Mouse (Mus musculus): ENCODE measurements around the gene Rcn3. TPM values are rescaled to one million over a fixed set of nuclear protein-coding genes. Genes with fewer than 3 reads are reported as not detected.
"Not testable (repeated sequence)": the region's sequence is repeated elsewhere in the genome, so short reads cannot be mapped to it uniquely, and the experiment has no call there.

The Rcn3 gene
- total RNA-seq, 2 experiments from 2014 or later, result 76.5 to 83.4 TPM

DNA sequence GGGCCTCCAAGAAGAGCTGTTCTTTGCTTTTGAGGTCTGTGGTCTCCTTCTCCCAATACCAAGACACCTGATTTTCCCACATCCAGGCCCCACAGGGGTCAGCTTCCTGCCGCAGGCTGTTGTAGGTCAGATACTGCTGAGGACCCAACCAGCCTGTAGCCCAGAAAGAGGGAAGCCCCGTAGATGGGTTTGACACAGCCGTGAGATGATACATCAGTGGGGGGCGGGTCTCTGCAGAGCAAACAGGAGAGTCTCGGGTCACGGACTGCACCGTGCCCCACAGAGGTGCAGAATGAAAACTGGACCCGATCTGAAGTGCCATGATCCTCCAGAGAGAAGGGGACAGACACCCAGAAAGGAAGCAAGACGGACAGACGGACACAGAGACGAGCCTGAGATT lies 10.4 kb upstream of the Rcn3 start:
- intact Hi-C loops (cut with DNase I), result no loop called here

DNA sequence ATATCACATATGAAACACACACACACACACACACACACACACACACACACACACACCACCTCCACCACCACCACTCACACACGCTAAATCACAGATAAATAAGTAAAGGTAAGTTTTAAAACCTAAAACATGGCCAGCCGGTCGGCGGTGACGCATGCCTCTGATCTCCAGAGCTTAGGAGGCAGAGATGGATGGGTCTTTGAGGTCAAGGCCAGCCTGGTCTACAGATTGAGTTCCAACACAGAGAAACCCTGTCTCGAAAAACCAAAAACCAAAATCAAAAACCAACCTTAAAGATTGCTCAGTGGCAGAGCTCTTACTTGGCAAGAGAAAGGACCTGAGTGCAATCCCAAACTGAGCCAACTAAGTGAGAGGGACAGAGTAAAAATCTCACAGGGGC lies 8.0 kb upstream of the Rcn3 start:
- DNase-seq, result no peak
- intact Hi-C loops (cut with DNase I), result no loop called here

More for the DNA sequence above, 10.4 kb upstream of the Rcn3 start:
- DNase-seq, result no peak

DNA sequence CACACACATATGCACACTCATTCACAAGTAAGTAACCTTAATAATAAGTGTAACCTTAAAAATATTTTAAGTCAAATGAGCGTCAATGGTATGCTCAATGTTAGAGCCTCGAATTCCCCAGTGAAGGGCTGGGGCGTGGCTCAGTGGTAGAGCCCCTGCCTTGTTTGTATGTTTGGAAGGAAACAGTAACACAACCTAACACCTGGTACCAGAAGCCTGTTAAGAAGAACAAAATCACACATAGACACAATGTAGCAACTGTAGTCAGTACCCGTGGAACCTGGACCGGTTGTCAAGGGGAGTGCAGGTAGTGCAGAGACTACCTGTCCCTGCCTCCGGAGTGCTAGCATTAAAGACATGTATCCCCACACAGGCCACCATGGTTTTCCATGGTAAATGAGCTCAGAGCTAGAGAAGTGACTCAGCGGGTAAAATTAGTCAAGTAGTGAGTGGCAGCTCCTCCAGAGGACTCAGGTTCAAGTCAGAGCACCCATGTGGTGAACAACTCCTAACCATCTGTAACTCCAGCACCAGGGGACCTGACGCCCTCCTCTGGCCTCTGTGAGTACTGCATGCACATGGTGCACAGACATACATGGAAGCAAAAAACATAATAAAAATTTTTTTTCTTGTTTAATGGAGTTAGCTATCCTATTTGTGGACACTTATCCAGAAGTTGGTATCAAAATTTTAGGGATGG lies 6.7 kb upstream of the Rcn3 start:
- intact Hi-C loops (cut with DNase I), result no loop called here
- peak in 1 of 2 experiments; percentile 37 for DNase-seq

DNA sequence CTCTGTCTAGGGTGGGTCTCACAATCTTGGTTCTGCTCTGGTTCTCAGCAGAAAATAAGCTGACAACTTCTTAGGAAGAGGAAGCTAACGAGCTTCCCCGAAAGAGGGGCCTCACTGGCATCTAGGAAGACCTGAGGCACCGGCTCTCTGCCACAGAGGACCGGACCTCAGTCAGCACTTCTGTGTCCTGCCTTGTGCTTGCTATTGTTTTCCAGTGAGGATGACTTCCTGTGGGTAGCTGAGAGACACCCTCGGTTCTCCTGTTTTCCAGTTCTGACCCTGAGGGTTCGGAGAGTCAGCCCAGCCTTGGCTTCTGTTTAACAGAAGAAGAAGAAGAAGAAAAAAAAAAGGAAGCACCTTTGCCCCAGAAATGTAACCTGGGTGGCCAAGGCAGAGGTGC lies 5.5 kb upstream of the Rcn3 start:
- intact Hi-C loops (cut with DNase I), result no loop called here
- no peak for DNase-seq

DNA sequence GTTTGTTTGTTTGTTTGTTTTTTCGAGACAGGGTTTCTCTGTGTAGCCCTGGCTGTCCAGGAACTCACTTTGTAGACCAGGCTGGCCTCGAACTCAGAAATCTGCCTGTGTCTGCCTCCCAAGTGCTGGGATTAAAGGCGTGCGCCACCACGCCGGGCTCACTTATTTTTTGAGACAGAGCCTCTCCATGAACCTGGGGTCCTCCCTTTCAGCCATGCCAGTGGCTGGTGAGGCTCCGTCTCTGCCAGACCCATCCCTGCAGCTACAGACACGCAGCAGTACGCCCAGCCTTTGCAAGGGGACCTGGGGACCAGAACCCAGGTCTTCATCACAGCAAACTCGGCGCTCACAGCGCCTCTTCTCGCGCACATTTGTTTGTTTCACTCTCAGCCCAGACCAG lies 3.9 kb upstream of the Rcn3 start:
- intact Hi-C loops (cut with DNase I); DNase-seq: not testable (repeated sequence)

DNA sequence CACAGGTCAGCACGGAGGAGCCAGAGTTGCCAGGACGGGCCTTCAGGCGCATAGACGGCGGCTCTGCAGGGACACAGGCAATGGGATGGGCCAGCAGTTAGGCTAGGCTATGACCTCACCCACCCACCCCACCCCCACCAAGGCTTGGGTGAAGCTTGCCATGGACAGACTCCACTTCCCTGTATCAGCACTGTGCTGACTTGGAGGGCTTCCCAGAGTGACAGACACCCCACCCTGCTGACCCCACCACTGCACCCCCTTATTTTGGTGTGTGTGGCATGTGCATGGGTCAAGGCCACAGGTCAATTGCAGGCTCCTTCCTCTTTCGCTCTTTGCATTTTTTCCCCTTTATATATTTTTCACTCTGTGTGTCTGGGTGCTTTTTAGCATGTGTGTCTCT lies 3.3 kb upstream of the Rcn3 start:
- peak in 1 of 2 experiments; percentile 38 for DNase-seq
- intact Hi-C loops (cut with DNase I), result no loop called here

DNA sequence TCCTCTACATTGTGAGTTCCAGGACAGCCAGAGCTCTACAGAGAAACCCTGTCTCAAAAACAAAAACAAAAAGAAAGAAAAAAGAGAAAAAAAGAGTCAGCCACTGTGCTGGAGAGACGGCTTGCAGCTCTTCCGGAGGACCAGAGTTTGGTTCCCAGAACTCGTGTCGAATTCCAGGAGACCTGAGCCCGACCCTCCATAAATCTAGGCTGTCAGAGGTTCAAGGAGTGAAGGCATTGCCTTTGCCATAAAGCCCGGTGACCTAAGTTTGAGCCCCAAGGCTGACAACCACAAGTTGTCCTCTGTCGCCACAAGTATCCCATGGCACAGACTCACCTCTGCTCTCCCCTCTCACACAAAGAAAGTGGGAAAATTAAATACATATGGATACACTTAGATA lies 2.1 kb upstream of the Rcn3 start:
- intact Hi-C loops (cut with DNase I), result no loop called here
- DNase-seq, result no peak

DNA sequence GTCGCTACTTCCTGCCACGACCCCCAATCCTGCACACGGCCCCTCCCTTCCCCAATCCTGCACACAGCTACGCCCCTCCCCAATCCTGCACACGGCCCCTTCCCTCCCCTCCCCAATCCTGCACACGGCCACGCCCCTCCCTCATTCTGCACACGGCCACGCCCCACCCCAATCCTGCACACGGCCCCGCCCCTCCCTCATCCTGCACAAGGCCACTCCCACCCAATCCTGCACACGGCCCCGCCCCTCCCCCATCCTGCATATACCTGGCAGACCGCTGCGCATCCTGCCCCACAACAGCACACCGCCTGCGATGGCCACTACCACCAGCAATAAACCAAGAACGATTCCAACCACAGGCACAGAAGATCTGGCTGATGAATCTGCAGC lies 1.5 kb upstream of the Rcn3 start:
- DNase-seq, result no peak
- intact Hi-C loops (cut with DNase I), result no loop called here

DNA sequence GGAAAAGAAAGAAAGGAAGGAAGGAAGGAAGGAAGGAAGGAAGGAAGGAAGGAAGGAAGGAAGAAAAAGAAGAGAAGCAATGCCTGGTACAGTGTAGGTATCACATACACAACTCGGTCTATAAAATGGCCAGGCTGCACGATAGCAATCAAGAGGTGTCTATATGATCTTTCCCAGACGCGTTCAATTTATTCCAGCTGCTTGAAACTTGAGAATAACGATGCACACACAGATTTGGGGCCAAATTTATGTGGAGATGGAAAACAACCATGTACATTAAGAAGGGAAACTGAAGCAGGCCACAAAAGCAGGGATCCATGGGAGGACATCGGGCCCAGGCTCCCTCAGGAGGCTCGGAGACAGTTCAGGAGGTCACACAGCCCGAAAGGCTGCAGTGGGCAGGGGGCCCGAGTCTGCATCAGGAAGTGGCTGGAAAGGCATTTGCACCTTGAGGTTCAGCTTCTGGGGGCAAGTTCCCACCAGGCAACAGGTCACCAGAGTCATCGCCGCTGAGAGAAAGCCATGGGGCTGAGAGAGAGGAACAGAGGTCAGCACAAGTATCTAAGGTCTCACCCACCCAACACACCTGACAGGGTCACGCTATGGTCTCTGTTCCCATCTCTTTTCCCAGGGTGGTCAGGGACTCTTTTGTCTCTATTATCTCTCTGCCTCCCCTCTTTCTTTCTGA lies 951 bp upstream of the Rcn3 start:
- DNase-seq, result no peak
- intact Hi-C loops (cut with DNase I), result no loop called here

DNA sequence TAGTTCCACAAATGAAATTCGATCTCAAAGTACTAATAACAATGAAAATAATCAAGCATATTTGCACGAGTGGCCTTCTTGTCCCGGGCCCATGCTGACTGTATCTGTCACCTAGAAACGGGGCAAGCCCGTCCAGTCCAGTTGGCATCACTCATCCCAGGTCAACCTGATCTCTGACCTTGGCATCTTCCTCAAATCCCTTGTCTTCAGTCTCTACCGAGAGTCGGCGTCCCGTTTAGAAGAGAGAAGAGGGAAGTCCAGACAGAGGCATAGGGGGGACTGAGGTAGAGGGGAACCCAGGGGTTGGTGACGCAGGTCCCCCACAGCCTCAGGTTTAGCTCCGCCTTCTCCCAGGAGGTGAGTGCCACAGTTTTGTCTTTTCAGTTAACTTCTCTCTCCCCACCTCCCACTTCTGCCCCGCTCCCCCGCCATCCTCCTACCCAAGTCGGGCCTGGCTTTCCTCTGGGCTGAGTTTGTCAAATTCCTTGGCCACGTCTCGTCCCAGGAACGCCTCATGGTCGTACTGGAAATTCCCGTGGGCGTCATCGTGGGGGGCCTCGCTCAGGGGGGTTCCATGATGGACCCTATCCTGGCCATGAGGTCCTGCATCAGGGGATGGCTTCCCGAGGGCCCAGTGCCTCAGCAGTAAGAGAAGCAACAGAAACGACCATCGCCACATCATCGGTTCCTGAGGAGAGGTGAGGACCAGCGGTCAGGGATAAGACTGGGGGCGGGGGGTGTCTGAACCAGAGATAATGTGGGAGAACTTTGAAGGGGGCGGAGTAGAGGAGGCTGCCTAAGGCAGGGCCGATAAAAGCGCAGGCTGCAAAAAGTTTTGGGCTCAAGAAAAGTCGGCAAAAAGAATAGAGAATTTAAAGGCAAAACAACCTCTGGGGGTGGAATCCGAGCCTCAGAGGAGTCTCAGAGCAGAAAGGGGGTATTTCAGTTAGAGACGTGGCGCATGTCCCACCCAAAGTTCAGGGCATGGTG lies 725 bp downstream of the Rcn3 start:
- intact Hi-C loops (cut with DNase I), result no loop called here
- peak; percentile 44 to 70 for DNase-seq

DNA sequence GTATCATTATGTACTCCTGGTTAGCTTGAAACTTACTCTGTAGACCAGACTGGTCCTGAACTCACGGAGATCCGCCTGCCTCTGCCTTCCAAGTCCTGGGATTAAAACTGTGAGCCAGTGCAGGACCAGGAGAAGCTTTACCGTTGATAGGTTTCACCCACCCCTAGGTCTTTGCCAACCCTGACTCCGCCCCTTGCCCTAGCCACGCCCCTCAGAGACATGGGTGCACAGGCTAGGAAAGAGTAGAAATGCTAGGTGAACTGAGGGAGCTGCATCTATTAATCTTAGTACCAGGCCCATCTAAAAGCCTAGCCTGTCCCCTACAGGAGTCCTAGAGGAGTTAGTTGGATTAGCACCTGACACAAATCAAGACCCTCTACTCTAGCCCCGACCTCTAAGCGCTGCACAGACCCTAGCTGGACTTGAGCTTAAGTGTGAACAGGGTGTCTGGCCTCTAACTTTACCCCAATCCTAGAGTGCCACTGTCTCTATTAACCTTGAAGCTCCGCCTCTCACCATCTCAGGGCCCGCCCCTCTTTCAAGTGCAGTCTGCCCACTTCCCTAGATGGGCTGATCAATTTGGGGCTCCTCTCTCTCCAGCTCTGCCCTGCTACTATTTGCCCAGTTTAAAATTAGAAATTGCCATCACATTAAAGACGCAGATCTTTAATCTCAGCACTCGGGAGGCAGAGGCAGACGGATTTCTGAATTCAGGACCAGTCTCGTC lies 1.6 kb downstream of the Rcn3 start:
- intact Hi-C loops (cut with DNase I), result no loop called here
- DNase-seq, result no peak

DNA sequence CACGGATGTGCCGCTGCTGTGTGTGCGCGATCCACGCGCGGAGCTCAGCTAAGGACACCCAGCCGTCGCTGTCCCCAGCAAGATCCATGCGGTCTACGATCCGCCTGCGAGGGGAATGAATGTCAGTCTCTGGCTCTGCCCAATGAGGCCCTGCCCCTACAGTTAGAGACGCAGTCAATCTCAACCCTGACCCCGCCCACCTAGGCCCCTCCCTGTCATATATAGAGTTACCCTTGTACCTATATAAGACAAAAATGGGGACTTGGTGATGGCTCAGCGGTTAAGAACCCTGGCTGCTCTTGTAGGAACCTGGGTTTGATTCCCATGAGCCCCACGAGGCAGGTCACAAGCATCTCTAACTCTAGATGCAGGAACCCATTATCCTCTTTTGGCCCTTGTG lies 3.4 kb downstream of the Rcn3 start:
- intact Hi-C loops (cut with DNase I), result no loop called here

DNA sequence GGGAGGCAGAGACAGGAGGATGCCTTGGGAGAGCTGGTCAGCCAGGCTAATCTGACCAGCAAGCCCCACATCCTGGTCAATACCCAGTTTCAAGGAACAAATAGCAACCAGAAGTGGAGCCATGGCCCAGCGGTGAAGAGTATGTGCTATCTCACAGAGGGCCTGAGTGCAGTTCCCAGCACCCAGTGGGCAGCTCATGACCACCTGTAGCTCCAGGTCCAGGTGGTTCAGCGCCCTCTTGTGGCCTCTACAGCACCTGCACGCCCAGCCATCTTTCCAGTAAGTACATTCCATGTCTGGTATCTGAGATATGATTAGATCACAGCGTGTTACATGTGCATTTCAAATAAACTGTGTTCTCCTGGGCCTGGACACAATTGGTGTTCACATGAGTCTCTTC lies 5.9 kb downstream of the Rcn3 start:
- intact Hi-C loops (cut with DNase I), result no loop called here
- DNase-seq, result no peak

More for the DNA sequence above, 3.4 kb downstream of the Rcn3 start:
- DNase-seq, result no peak

DNA sequence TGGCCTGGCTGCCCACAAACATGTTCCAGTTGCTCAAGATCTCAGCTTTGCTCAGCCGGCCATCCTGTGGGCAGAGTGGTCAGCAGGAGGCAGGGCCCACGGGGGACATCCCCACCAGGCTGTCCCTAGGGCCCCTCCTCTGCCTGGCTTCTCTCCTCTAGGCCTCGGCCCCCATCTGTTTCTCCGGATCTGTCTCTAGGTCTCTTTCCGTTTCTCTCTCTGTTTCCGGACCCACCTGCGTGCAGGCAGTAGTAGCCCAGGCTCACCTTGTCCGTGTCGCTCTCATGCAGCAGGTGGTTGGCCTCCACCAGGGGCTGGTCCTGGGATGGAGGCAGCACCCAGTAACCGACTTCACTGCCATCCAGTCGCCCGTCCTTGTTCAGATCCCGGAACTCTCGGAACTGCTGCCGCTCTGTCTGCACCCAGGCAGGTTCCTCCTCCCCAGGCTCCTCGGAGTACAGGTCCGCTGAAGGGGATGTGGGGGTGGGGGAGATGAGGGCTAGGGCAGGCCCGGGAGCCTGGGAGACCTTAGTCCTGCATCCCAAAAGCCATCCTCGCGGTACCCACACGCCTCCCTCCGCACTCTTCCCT lies 8.6 kb downstream of the Rcn3 start:
- intact Hi-C loops (cut with DNase I), result loop anchor here (5.0 kb wide), 2 partner anchors 39 to 214 kb away; partner anchors contain the start of gene Rps11

DNA sequence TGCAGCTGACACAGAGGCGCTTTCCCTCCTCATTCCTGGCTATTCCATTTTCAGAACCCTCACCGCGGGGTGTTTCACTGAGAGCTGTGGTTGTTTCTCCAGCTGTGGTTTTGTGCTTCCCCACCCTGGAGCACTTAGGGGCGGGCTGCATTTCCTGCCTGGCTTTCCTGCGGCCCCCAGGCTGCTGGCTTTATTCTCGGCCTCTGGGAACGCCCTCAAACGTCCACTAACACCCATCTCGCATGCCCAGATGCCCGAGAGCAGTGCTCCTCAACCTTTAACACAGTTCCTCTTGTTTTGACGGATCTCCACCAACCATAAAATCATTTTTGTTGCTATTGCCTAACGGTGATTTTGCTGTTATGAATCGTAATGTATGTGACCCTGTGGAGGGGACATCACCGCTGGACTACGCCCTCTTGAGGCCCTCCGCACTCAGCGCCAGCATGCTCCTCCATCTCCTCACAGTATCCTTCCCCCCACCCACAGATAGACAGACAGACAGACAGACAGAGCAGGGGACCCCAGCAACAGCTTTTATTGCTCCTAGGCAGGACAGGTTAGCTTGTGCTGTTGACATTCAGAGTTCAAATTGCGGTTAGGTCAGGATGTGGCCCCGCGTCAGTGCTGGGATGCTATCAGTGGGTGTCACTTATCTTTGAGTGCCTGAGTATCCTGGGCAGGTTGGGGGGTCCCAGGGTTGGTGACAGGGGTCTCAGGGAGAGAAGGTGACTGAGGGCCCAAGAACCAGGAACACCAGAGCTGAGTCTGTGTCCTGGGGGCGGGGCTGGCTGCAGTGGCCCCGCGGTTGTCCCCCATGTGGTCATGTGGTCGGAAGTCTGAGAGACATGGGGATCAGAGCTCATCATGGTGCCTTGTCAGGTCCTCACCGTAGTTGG lies 9.4 kb downstream of the Rcn3 start:
- peak; percentile 65 to 68 for DNase-seq
- intact Hi-C loops (cut with DNase I), result loop anchor here (5.0 kb wide), 2 partner anchors 40 to 215 kb away; partner anchors contain the start of gene Rps11

More for the DNA sequence above, 8.6 kb downstream of the Rcn3 start:
- no peak for DNase-seq

DNA sequence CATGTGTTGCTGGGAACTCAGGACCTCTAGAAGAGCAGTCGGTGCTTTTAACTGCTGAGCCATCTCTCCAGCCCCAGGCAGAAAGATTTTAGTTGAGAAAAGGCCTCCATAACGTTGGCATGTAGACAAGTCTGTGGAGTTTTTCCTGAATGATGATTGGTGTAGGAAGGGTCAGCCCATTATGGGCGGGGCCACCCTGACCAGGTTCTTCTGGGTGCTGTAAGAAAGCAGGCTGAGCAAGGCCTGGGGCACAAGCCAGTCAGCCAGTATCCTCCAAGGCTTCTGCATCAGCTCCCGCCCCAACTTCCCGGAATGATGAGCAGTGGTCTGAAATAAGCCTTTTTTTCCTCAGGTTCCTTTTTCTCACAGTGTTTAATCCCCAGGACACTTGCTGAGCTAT lies 11.0 kb downstream of the Rcn3 start:
- DNase-seq, result no peak
- intact Hi-C loops (cut with DNase I), result loop anchor here (5.0 kb wide), 2 partner anchors 41 to 216 kb away; partner anchors contain the start of gene Rps11

DNA sequence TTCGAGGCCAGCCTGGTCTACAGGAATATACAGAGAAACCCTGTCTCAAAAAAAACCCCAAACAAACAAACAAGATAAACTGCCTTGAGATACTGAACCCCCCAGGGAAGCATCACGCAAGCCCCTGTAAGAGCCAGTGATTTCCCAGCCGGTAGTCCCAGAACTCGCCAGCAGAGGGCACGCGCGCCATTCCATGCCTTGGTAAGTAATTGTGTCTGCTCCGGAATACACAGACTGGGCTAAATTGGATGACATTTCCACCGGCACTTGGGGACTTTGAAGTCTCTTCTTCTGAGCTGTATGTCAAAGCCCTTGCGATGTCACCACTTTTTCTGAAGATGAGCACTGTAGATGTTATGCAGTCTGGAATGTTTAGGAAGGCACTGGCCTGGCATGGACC lies 12.2 kb downstream of the Rcn3 start:
- DNase-seq, result peak; percentile 93 to 96
- intact Hi-C loops (cut with DNase I), result loop anchor here (2.0 to 5.0 kb wide), 3 partner anchors 42 to 217 kb away; partner anchors contain the start of gene Rps11

DNA sequence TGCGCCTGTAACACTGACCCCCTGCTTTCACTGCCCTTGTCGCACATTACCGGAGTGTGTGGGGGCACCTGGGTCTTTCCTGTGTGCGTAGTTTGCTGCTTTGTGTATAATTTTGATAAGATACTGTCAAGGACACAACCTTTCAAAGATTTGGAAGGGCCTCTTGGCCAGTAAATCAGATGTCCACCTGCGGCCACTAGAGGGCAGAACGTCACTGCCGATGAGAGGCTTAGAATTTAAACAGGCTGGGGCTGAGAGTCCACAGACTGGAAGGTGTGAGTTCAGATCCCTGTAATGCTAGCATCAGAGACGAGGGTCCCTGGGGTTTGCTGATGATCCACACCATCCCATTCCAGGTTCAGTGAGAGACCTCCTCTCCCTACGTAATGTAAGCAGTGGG lies 13.5 kb downstream of the Rcn3 start:
- intact Hi-C loops (cut with DNase I), result loop anchor here (1.0 to 2.0 kb wide), 2 partner anchors 58 to 120 kb away; partner anchors contain the start of genes Flt3l and Gm45713
- DNase-seq, result peak; percentile 81 to 86

DNA sequence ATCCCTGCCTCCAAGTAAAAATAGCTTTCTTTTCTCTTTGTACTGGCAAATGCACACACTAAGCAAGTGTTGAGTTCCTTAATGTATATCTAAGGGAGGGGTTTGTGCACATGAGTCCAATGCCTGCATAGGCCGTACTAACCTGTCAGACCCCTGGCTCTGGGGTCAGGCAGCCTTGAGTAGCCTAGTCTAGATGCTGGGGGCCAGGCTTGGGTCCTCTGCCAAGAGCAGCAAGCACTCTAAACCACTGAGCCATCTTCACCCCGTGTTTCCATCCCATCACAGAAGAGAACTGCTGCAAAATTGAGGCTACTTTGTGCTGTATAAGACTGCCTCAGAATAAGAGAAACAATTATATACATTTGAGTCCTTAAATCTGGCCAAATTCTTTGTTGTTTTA lies 14.2 kb downstream of the Rcn3 start:
- intact Hi-C loops (cut with DNase I), result loop anchor here (1.0 to 2.0 kb wide), 2 partner anchors 58 to 121 kb away; partner anchors contain the start of genes Flt3l and Gm45713
- DNase-seq, result no peak

All from heart, postnatal 10 days (tissue).